Mouse (Mus musculus): ENCODE results near the gene Pdzd9.
A peak's percentile ranks its signal among the peaks of the same experiment; 100 is the strongest.

DNA sequence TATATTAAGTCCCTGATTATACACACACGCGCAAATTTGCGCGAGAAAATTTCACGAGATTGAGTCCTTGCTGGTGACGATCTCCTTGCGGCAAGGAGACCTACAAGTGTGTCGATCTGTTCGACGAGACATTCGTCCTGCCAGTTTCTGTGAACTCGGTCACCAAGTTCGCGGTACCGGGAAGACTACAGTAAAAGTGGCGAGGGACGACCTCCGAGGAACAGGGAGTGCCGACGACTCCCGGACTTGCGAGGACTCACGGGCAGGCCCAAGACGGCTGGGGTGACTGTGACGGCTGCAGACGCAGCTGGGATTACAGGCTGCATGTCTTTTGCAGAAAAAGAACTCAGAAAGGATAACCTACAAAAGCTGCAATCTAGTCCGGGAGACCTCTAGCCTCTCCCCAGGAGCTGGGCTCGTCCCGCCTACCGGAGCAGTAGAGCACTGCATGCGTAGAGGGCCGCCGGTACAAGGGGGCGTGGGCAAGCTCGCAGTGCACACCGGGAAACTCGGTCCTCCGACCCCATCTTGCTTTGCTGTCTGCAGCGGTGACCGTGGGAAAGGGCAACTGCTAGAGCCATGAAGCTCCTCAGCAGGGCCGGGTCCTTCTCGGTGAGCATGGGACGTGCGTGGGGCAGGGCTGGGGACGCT, 35.3 kb downstream of the Pdzd9 start, which contains the start of gene Uqcrc2:
- TF ChIP-seq CTCF (IDR thresholded peaks at IDR 0.05; ENCODE audit: control insufficient read depth, insufficient read depth, low read length) (peak; percentile 53), POLR2A (IDR thresholded peaks at IDR 0.05; ENCODE audit: borderline replicate concordance, control insufficient read depth, low read depth, low read length) (peak; percentile 62; the same call in 1 of the 2 replicates)

Data from bone marrow, adult 2 months (tissue).